Mouse (Mus musculus): Measurements from ENCODE around the gene Utp11. TPM values are rescaled to one million over a fixed set of nuclear protein-coding genes. Genes with fewer than 3 reads are reported as not detected.

The Utp11 gene
- polyA plus RNA-seq, 1 experiment from 2014 or later, result 29.6 TPM

GRCm38 (mm10) chr4:124632856-124633255 is 60.5 kb downstream of the Utp11 start:
- H3K4me1 ChIP-seq (replicated peaks; ENCODE audit: control insufficient read depth, insufficient read depth, low read length), result no peaks in the 10 kb centered on the region
- H3K27me3 ChIP-seq (replicated peaks; ENCODE audit: control insufficient read depth, insufficient read depth, low read length), result no peaks in the 10 kb centered on the region
- no peak overlapping the region for H3K9ac ChIP-seq (ENCODE audit: low read depth, low read length)
- no peak overlapping the region for H3K4me2 ChIP-seq (replicated peaks; ENCODE audit: low read depth)
- no peak for TF ChIP-seq CTCF (IDR thresholded peaks at IDR 0.05; ENCODE audit: low read depth)
- 59% methylated on average over 10 of the region's 10 CpGs for WGBS
- no peak for ATAC-seq
- H3K27ac ChIP-seq (ENCODE audit: low read depth, low read length), result no peak overlapping the region
- no peak overlapping the region for H3K4me3 ChIP-seq (ENCODE audit: low read depth, low read length)
- no peaks in the 10 kb centered on the region for H3K36me3 ChIP-seq (ENCODE audit: control insufficient read depth, insufficient read depth)
- no peaks in the 10 kb centered on the region for H3K9me3 ChIP-seq (ENCODE audit: control insufficient read depth)

- ATAC-seq, result no peak
- Histone ChIP-seq H3K4me2 (replicated peaks; ENCODE audit: low read depth) (no peak overlapping the region), H3K27ac (ENCODE audit: low read depth, low read length) (no peak overlapping the region)
Observed at GRCm38 (mm10) chr4:124631456-124631855, 61.9 kb downstream of the Utp11 start.

More at GRCm38 (mm10) chr4:124631456-124631855, 61.9 kb downstream of the Utp11 start:
- no peaks in the 10 kb centered on the region for H3K36me3 ChIP-seq (ENCODE audit: control insufficient read depth, insufficient read depth)
- no peak overlapping the region for H3K4me3 ChIP-seq (ENCODE audit: low read depth, low read length)
- TF ChIP-seq CTCF (IDR thresholded peaks at IDR 0.05; ENCODE audit: low read depth), result no peak
- no peaks in the 10 kb centered on the region for H3K4me1 ChIP-seq (replicated peaks; ENCODE audit: control insufficient read depth, insufficient read depth, low read length)
- no peaks in the 10 kb centered on the region for H3K9me3 ChIP-seq (ENCODE audit: control insufficient read depth)
- 45% methylated on average over 4 of the region's 4 CpGs for WGBS
- no peak overlapping the region for H3K9ac ChIP-seq (ENCODE audit: low read depth, low read length)
- H3K27me3 ChIP-seq (replicated peaks; ENCODE audit: control insufficient read depth, insufficient read depth, low read length), result no peaks in the 10 kb centered on the region

MicroRNA genes within 50 kb of the gene (microRNA counts, 519-probe panel; counts per million panel counts)
- microRNA mmu-miR-697, result not detected

Small RNA genes within 50 kb of the gene (microRNA-seq; reads per million reads assigned to microRNA genes)
- not detected for gene Gm24721
- not detected for gene Mir697

Other genes with a start within 250 kb of the Utp11 start
- gene 3100002H09Rik, start 82.8 kb downstream of the Utp11 start, polyA plus RNA-seq (2015; fragmentation: Nextera tagmentation; extraction: Ambion mirVana), result not detected in 2 replicates
- 0.08 TPM in 1 of 2 replicates, not detected in the other for gene Pou3f1, start 36.8 kb downstream of the Utp11 start, polyA plus RNA-seq (2015; fragmentation: Nextera tagmentation; extraction: Ambion mirVana)
- gene Fhl3, start 7.1 kb upstream of the Utp11 start, polyA plus RNA-seq (2015; fragmentation: Nextera tagmentation; extraction: Ambion mirVana), result 3.8 TPM in 2 replicates
- gene Sf3a3, start 21.2 kb upstream of the Utp11 start, polyA plus RNA-seq (2015; fragmentation: Nextera tagmentation; extraction: Ambion mirVana), result 45.3 and 45.7 TPM in 2 replicates
- gene Inpp5b, start 48.2 kb upstream of the Utp11 start, polyA plus RNA-seq (2015; fragmentation: Nextera tagmentation; extraction: Ambion mirVana), result 22.4 and 23.0 TPM in 2 replicates
- 10.4 and 11.5 TPM in 2 replicates for gene Mtf1, start 108.5 kb upstream of the Utp11 start, polyA plus RNA-seq (2015; fragmentation: Nextera tagmentation; extraction: Ambion mirVana)
- 19.9 and 22.7 TPM in 2 replicates for gene Yrdc, start 157.1 kb upstream of the Utp11 start, polyA plus RNA-seq (2015; fragmentation: Nextera tagmentation; extraction: Ambion mirVana)
- gene 1110065P20Rik, start 157.6 kb upstream of the Utp11 start, polyA plus RNA-seq (2015; fragmentation: Nextera tagmentation; extraction: Ambion mirVana), result 58.8 and 59.4 TPM in 2 replicates
- gene Maneal, start 168.6 kb upstream of the Utp11 start, polyA plus RNA-seq (2015; fragmentation: Nextera tagmentation; extraction: Ambion mirVana), result 0.17 and 0.24 TPM in 2 replicates
- 0.03 and 0.04 TPM in 2 replicates for gene Epha10, start 187.3 kb upstream of the Utp11 start, polyA plus RNA-seq (2015; fragmentation: Nextera tagmentation; extraction: Ambion mirVana)
- 4.3 and 4.7 TPM in 2 replicates for gene 9930104L06Rik, start 243.4 kb upstream of the Utp11 start, polyA plus RNA-seq (2015; fragmentation: Nextera tagmentation; extraction: Ambion mirVana)
- 26.3 and 28.1 TPM in 2 replicates for gene Cdca8, start 245.7 kb upstream of the Utp11 start, polyA plus RNA-seq (2015; fragmentation: Nextera tagmentation; extraction: Ambion mirVana)